Mouse (Mus musculus) MEL (cell line): Measurements from ENCODE around the gene Shmt2. TPM values are rescaled to one million over a fixed set of nuclear protein-coding genes. Genes with fewer than 3 reads are reported as not detected.

Experiments used
- DNase-seq: peaks from one replicate; pipeline ENCODE4 v3.0.0; 2011; ENCODE audit warnings: low read depth, low spot score
- H3K27ac ChIP-seq: 2 replicates; pipeline ENCODE4 v1.5.1; 2012; ENCODE audit warnings: low read depth, mild to moderate bottlenecking, control low read depth, low read length, moderate library complexity; ENCODE audit not compliant: control insufficient read depth
- H3K27me3 ChIP-seq, 2 experiments: fragments of 150-350 bp in 1 of 2; sonication (generic) in 1 of 2; 2 replicates each; pipeline ENCODE4 v1.6.1; 2012; ENCODE audit warnings: low read length in 2 of 2, mild to moderate bottlenecking in 2 of 2, improper control_type of control experiment in 1 of 2, moderate library complexity in 1 of 2; ENCODE audit not compliant: insufficient read depth in 2 of 2, control insufficient read depth in 1 of 2
- H3K36me3 ChIP-seq, 2 experiments: 2 replicates each; pipeline ENCODE4 v1.6.1; 2012 to 2014; ENCODE audit warnings: low read length in 2 of 2, improper control_type of control experiment in 1 of 2, inconsistent platforms in 1 of 2, mild to moderate bottlenecking in 1 of 2; ENCODE audit not compliant: insufficient read depth in 2 of 2, control insufficient read depth in 1 of 2
- H3K4me1 ChIP-seq, 2 experiments: fragments of 150-350 bp in 1 of 2; sonication (generic) in 1 of 2; 2 replicates each; pipeline ENCODE4 v1.6.1; 2012; ENCODE audit warnings: low read length in 2 of 2, improper control_type of control experiment in 1 of 2, mild to moderate bottlenecking in 1 of 2; ENCODE audit not compliant: insufficient read depth in 2 of 2, control insufficient read depth in 1 of 2
- H3K4me3 ChIP-seq, 2 experiments: fragments of 150-350 bp in 1 of 2; sonication (generic) in 1 of 2; 2 replicates each; pipeline ENCODE4 v1.5.1; 2012; ENCODE audit warnings: low read depth in 2 of 2, low read length in 2 of 2, mild to moderate bottlenecking in 2 of 2, moderate library complexity in 2 of 2, control low read depth in 1 of 2, improper control_type of control experiment in 1 of 2; ENCODE audit not compliant: control insufficient read depth in 1 of 2, insufficient read depth in 1 of 2
- H3K79me2 ChIP-seq: 2 replicates; pipeline ENCODE4 v1.6.1; 2012; ENCODE audit warnings: mild to moderate bottlenecking, low read length, moderate library complexity; ENCODE audit not compliant: control insufficient read depth, poor library complexity, insufficient read depth
- H3K9ac ChIP-seq: 2 replicates; pipeline ENCODE4 v1.6.1; 2012; ENCODE audit warnings: low read depth, mild to moderate bottlenecking, control low read depth, low read length, moderate library complexity; ENCODE audit not compliant: control insufficient read depth, poor library complexity, severe bottlenecking
- H3K9me3 ChIP-seq: fragments of 150-350 bp; sonication (generic); replicated peaks from 2 replicates; pipeline ENCODE4 v1.6.1; 2012; ENCODE audit warnings: mild to moderate bottlenecking, low read length, improper control_type of control experiment, moderate library complexity; ENCODE audit not compliant: insufficient read depth
- MEF2A ChIP-seq: IDR thresholded peaks from 2 replicates; pipeline ENCODE4 v1.6.1; 2014; ENCODE audit warnings: low read depth, mild to moderate bottlenecking, inconsistent platforms, low read length, improper control_type of control experiment; ENCODE audit not compliant: poor library complexity, insufficient replicate concordance, severe bottlenecking; ENCODE audit errors: extremely low read depth
- MYB ChIP-seq: IDR thresholded peaks from 2 replicates; pipeline ENCODE4 v1.6.1; 2011; ENCODE audit warnings: mild to moderate bottlenecking, low read depth, low read length, improper control_type of control experiment
- NELFE ChIP-seq: IDR thresholded peaks from 2 replicates; pipeline ENCODE4 v1.6.1; 2011; ENCODE audit warnings: low read depth, low read length, improper control_type of control experiment
- POLR2AphosphoS2 ChIP-seq: IDR thresholded peaks from 2 replicates; pipeline ENCODE4 v1.6.1; 2011; ENCODE audit warnings: low read length, improper control_type of control experiment
- TCF12 ChIP-seq: IDR thresholded peaks from 2 replicates; pipeline ENCODE4 v1.6.1; 2014; ENCODE audit warnings: low read depth, mild to moderate bottlenecking, inconsistent platforms, low read length, improper control_type of control experiment, moderate library complexity
- ZKSCAN1 ChIP-seq: IDR thresholded peaks from 2 replicates; pipeline ENCODE4 v1.6.1; 2012; ENCODE audit warnings: low read depth, mild to moderate bottlenecking, inconsistent platforms, low read length, improper control_type of control experiment, moderate library complexity
- ZNF384 ChIP-seq: IDR thresholded peaks from 2 replicates; pipeline ENCODE4 v1.6.1; 2012; ENCODE audit warnings: low read depth, mild to moderate bottlenecking, inconsistent platforms, low read length, improper control_type of control experiment
- polyA plus RNA-seq, 2 experiments: library from polyadenylated mRNA; stranded (reverse) in 1 of 2; unstranded in 1 of 2; fragments of >175 nt in 1 of 2; fragments of >200 nt in 1 of 2; gene quantifications; 2 replicates each; pipeline versions ENCODE4 v1.2.1 to v1.2.4; 2012; ENCODE audit warnings: low replicate concordance in 2 of 2, low read depth in 1 of 2; ENCODE audit not compliant: insufficient read length in 2 of 2, insufficient read depth in 1 of 2, missing spikeins in 1 of 2
- total RNA-seq: library from RNA; depleted of rRNA; stranded (reverse); fragments of 300-350 nt; gene quantifications from 2 replicates; pipeline ENCODE4 v1.2.3, GENCODE M21; 2012; rRNA removed

Shmt2 gene
- total and polyA plus RNA-seq, 3 experiments, result 242 to 582 (median 263) TPM

GRCm38 (mm10) chr10:127471281-127471988 lies 50.8 kb downstream of the Shmt2 start:
- Histone ChIP-seq H3K9me3 (no peaks in the 10 kb centered on the region), H3K36me3 (peaks cover 0 to 5% of the 10 kb centered on the region in 2 experiments), H3K27me3 (no peaks in the 10 kb centered on the region), H3K27ac (no peak overlapping the region), H3K4me3 (no peak overlapping the region), H3K79me2 (no peaks in the 10 kb centered on the region), H3K4me1 (peaks cover 3 to 8% of the 10 kb centered on the region in 2 experiments), H3K9ac (no peak overlapping the region)
- TF ChIP-seq MYB (no peak), TCF12 (no peak), POLR2AphosphoS2 (no peak), ZNF384 (no peak), NELFE (no peak), ZKSCAN1 (no peak), MEF2A (no peak)
- no peak for DNase-seq

Other genes starting within 250 kb of the Shmt2 start
- 4.2 and 5.0 TPM in 2 replicates for gene Mbd6, start 233.4 kb downstream of the Shmt2 start, total RNA-seq
- gene Mbd6, start 233.4 kb downstream of the Shmt2 start, polyA plus RNA-seq, result 10 to 100 TPM in 1 of 2 experiments, not detected in 1; 44.8 TPM
- 147 and 162 TPM in 2 replicates for gene Mars, start 210.7 kb downstream of the Shmt2 start, total RNA-seq
- 100 to 1,000 TPM in 1 of 2 experiments, not detected in 1; 195 TPM for gene Mars, start 210.7 kb downstream of the Shmt2 start, polyA plus RNA-seq
- 24.4 and 27.7 TPM in 2 replicates for gene Arhgap9, start 200.5 kb downstream of the Shmt2 start, total RNA-seq
- 10 to 100 TPM in 1 of 2 experiments, not detected in 1; 41.1 TPM for gene Arhgap9, start 200.5 kb downstream of the Shmt2 start, polyA plus RNA-seq
- gene Gli1, start 180.5 kb downstream of the Shmt2 start, total RNA-seq, result 1.3 and 1.4 TPM in 2 replicates
- gene Gli1, start 180.5 kb downstream of the Shmt2 start, polyA plus RNA-seq, result 1 to 10 TPM in 1 of 2 experiments, not detected in 1; 8.0 TPM
- gene Inhbe, start 168.0 kb downstream of the Shmt2 start, total RNA-seq, result not detected in 2 replicates
- gene Inhbe, start 168.0 kb downstream of the Shmt2 start, polyA plus RNA-seq, result under 1 TPM in 1 of 2 experiments, not detected in 1; 0.03 TPM
- gene Inhbc, start 152.0 kb downstream of the Shmt2 start, total RNA-seq, result not detected in 2 replicates
- gene Inhbc, start 152.0 kb downstream of the Shmt2 start, polyA plus RNA-seq, result not detected
- 8.0 and 8.2 TPM in 2 replicates for gene R3hdm2, start 142.1 kb downstream of the Shmt2 start, total RNA-seq
- 10 to 100 TPM in 1 of 2 experiments, not detected in 1; 60.6 TPM for gene R3hdm2, start 142.1 kb downstream of the Shmt2 start, polyA plus RNA-seq
- not detected in 2 replicates for gene Stac3, start 20.8 kb downstream of the Shmt2 start, total RNA-seq
- under 1 TPM in 1 of 2 experiments, not detected in 1; 0.25 TPM for gene Stac3, start 20.8 kb downstream of the Shmt2 start, polyA plus RNA-seq
- gene Ndufa4l2, start 7.5 kb downstream of the Shmt2 start, total RNA-seq, result 21.8 and 28.6 TPM in 2 replicates
- gene Ndufa4l2, start 7.5 kb downstream of the Shmt2 start, polyA plus RNA-seq, result 10 to 100 TPM in 1 of 2 experiments, not detected in 1; 26.6 TPM
- not detected in 2 replicates for gene Nxph4, start 12.1 kb upstream of the Shmt2 start, total RNA-seq
- under 1 TPM in 1 of 2 experiments, not detected in 1; 0.24 TPM for gene Nxph4, start 12.1 kb upstream of the Shmt2 start, polyA plus RNA-seq
- 0.33 and 0.42 TPM in 2 replicates for gene Lrp1, start 98.7 kb upstream of the Shmt2 start, total RNA-seq
- under 1 TPM in 1 of 2 experiments, not detected in 1; 0.39 TPM for gene Lrp1, start 98.7 kb upstream of the Shmt2 start, polyA plus RNA-seq
- 31.1 and 34.9 TPM in 2 replicates for gene Stat6, start 120.5 kb upstream of the Shmt2 start, total RNA-seq
- 10 to 100 TPM in 1 of 2 experiments, not detected in 1; 50.2 TPM for gene Stat6, start 120.5 kb upstream of the Shmt2 start, polyA plus RNA-seq
- 11.8 and 12.1 TPM in 2 replicates for gene Nemp1, start 144.5 kb upstream of the Shmt2 start, total RNA-seq
- gene Nemp1, start 144.5 kb upstream of the Shmt2 start, polyA plus RNA-seq, result 10 to 100 TPM in 1 of 2 experiments, not detected in 1; 13.9 TPM
- 29.1 and 36.1 TPM in 2 replicates for gene Nab2, start 146.1 kb upstream of the Shmt2 start, total RNA-seq
- gene Nab2, start 146.1 kb upstream of the Shmt2 start, polyA plus RNA-seq, result 10 to 100 TPM in 1 of 2 experiments, not detected in 1; 37.1 TPM
- gene Myo1a, start 182.7 kb upstream of the Shmt2 start, total RNA-seq, result 0.08 TPM in 1 of 2 replicates, not detected in the other
- under 1 TPM in 1 of 2 experiments, not detected in 1; 0.33 TPM for gene Myo1a, start 182.7 kb upstream of the Shmt2 start, polyA plus RNA-seq
- gene Tac2, start 202.0 kb upstream of the Shmt2 start, total RNA-seq, result not detected in 2 replicates
- gene Tac2, start 202.0 kb upstream of the Shmt2 start, polyA plus RNA-seq, result under 1 TPM in 1 of 2 experiments, not detected in 1; 0.32 TPM
- gene Zbtb39, start 217.1 kb upstream of the Shmt2 start, total RNA-seq, result 4.8 and 5.1 TPM in 2 replicates
- 10 to 100 TPM in 1 of 2 experiments, not detected in 1; 11.0 TPM for gene Zbtb39, start 217.1 kb upstream of the Shmt2 start, polyA plus RNA-seq
- 0.04 TPM in 1 of 2 replicates, not detected in the other for gene Gpr182, start 229.3 kb upstream of the Shmt2 start, total RNA-seq
- under 1 TPM in 1 of 2 experiments, not detected in 1; 0.58 TPM for gene Gpr182, start 229.3 kb upstream of the Shmt2 start, polyA plus RNA-seq
- gene Rdh1, start 237.3 kb upstream of the Shmt2 start, total RNA-seq, result not detected in 2 replicates
- not detected for gene Rdh1, start 237.3 kb upstream of the Shmt2 start, polyA plus RNA-seq
- gene Rdh16f1, start 237.3 kb upstream of the Shmt2 start, total RNA-seq, result not detected in 2 replicates
- not detected for gene Rdh16f1, start 237.3 kb upstream of the Shmt2 start, polyA plus RNA-seq